Mouse (Mus musculus) liver, embryonic 14.5 days (tissue): ENCODE measurements around the gene Amotl1.

Source experiments
- CTCF ChIP-seq: IDR thresholded peaks from 2 replicates; pipeline ENCODE4 v1.5.1; 2016; ENCODE audit warnings: antibody characterized with exemption, low read depth, control low read depth
- EP300 ChIP-seq: IDR thresholded peaks from 2 replicates; pipeline ENCODE4 v1.6.1; 2016; ENCODE audit warnings: antibody characterized with exemption, low read depth

- no peak for TF ChIP-seq CTCF
- no peak for TF ChIP-seq EP300
These were observed 13.1 kb upstream of the Amotl1 start for GRCm38 (mm10) chr9:14657926-14658325.
